Mouse (Mus musculus) urinary bladder, adult 18-20 months (tissue): ENCODE measurements around the gene Pln.

ENCODE experiments used
- DNase-seq, 2 experiments: peaks; one replicate each; pipeline ENCODE4 v3.0.0; 2022; ENCODE audit warnings: low spot score in 2 of 2, mixed read lengths in 2 of 2

The Pln gene

DNA sequence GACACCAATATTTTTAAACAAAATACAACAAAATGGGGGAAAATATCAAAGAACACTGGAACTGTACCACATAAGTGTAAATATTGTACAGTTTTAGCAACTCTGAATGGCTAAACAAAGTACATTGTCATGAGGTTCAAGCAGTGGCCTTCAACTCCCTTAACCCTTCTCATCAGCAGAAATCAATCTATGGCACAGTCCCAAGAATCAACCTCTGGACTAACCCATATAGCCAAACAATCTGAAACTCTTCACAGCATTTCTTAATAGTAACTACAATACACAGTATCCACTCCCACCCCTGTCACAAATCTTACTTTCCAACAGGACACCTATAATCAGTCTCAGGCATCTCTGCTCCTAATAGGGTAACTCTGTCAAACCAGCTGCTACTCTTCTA lies 26.8 kb downstream of the Pln start:
- DNase-seq: no peak

DNA sequence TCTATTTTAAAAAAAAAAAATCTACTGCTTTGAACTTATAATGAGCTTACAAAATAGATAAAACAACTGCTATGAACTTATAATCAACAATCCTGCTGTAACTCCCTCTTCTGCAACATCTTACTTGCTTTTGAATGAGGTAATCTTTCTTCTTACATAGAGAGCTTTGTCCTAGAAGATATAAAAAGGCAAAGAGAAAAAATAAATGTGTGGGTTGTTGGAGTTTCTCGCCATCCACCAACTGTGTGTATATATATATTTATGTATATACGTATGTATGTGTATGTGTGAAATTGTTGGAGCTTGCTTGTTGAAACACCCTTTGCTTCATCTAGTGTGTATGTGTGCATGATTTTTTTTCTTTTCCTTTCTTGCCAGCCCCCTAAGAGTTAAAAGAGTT lies 29.8 kb downstream of the Pln start:
- DNase-seq: no peak

DNA sequence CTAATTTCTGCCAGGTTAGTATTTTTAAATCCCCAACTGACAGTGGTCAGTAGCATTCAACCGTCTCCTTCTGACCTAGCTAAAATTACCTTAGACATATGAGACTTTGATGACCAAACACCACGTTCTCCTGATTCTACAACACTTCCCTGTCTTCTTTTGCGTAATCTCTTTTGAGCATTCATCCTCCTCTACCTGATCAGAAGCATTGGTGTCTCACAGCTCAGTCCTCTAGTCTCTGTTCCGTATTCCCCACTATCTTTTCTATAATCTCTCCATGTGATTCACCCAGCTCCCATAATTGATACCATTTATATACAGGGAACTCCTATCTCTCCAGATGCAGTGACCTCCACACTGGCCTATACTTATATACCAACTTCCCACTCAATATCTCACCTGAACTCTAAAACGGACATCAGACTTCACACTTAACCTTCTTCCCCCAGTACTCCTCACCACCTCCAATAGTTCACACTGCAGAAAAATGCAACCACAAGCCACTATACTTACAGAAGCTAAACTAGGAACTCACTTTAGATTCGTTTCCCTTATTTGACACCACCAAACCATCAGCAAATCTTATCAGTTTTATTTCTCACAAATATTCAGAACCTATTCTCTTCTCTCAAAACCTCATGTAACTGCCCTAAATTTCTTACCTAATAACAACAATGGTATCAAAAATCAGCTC lies 36.6 kb downstream of the Pln start:
- no peak for DNase-seq

DNA sequence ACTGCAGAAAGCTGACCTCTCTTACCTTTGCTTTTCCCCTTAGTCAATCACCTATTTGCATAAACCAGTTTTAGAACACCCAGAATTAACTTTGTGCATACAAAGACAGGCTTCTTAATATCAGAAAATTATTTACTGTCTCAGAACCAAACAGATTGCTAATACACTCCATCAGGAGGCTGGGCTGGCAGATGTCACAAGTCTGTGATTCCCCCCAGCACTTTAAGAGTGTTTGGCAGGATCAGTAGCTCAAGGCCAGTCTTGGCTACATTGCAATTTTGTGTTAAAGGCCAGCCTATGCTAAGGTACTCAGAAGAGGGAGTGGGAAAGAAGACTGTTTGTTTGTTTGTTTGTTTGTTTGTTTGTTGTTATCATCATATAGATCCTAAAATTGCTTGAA lies 39.6 kb downstream of the Pln start:
- no peak for DNase-seq

DNA sequence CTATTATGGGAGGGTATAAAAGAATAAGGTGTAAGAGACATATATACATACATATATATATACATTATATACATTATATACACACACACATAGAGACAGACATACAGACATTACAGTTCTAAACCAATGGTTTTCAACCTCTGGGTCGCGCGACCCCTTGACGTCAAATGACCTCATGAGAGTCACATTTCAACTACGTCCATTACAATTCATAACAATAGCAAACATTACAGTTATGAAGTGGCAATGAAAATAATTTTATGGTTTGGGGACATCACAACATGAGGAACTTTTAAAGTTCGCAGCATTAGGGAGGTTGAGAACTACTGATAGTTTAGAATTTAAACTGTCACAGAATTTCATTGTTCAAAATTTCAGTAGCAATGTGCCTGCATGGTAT lies 40.8 kb downstream of the Pln start:
- no peak for DNase-seq

DNA sequence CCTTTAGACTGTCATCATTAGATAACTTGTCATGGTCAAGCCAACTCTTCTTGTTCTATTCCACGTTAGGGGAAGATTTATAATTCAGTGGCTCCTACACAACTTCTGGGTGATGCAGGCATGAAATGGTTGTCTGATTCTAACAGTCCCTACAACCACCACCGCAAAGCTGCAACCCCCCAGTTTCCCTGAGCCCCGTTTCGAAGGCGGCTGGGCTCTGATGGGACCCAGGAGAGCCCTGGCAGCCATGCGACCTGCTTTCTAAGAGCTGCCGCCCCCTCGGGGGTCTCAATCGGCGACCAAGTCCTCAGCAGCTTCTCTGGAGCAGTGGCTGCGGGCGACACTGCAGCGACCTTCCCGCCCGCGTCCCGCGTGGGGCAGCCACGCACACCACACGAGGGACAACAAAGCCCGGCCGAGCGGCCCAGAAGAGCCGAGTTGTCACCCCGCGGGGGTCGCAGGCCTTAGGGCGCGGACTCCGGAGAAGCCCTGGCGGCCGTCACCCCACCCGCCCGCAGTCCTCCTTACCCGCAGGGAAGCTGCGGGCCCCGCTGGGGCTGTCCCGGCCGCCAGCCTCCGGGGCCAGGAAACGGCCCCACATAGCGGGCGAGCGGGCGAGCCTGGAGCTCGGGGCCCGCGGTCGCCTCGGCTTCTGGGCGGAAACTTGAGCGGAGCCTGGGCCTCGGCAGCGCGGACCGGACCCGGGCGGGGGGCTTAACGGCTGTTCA lies 41.7 kb downstream of the Pln start:
- no peak for DNase-seq

DNA sequence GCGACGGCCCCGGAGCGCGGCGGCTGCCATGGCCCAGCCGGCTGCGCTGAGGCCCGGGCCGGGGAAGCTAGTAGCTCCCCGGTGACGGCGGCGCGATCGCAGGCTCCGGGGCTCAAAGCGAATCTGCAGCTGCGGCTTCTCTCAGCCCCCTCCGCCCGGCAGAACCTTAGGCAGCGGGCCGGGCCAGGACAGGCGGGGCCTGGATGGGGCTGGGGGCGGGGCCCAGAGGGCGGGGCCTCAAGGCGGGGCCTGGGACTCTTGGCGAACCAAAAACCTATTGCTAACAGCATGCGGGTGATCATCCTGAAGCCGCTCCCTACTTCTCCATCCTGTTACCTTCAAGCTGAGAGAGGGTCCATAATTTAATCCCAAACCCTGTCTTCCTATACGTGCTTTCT lies 42.2 kb downstream of the Pln start, which contains the start of gene Cep85l:
Gene Cep85l, minus strand, starts transcription at position 239 of the 398 bp plus-strand sequence.
- DNase-seq: peak; percentile 65 to 81

DNA sequence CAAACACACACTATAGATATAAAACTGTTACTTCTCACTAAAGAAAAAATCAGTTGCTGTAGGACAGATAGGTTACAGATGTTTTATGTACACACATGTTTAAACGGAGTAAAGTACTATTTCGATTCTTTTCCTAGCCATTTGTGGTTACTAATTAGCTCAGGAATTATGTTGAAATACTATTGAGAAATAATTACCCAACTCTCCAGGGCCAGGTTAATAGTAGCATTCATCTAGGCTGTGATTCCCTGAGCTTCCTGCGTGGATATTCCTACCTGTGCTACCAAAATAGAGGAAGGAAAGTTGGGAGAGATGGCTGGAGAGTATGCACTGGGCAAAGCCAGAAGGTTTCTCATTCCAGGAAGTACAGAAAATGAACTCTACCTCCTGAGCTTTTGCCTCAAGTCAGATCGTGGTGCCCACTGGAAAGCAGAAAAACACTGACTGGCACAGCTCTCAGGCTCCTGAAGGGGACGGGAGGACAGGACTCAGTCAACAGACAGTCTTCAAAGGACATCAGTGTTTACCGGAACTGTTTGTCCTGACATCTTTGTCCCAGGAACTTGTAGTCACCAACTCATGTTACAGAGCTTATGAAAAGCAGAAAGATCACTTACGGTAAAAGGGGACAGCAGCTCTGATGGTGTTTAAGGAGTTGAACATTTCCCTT lies 45.4 kb downstream of the Pln start:
- DNase-seq: no peak

DNA sequence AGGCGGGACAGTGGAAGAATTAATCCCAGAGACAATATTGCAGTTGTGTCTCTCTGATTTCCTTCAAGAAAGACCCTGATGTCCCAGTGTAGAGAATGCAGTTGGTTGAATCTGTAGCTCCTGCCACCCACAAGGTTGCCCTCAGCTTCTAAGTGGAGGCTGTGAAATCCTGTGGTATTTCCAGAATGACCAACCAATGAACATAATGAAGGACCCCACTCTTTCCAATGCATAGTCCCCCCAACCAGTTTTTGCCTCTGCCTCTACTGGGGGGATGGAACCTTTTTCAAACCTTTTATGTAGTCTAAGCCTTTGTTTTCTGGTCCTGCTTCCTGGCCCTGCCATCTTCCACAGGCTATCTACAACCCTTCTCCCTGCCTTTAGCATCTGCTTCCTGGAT lies 47.4 kb downstream of the Pln start:
- DNase-seq: no peak

DNA sequence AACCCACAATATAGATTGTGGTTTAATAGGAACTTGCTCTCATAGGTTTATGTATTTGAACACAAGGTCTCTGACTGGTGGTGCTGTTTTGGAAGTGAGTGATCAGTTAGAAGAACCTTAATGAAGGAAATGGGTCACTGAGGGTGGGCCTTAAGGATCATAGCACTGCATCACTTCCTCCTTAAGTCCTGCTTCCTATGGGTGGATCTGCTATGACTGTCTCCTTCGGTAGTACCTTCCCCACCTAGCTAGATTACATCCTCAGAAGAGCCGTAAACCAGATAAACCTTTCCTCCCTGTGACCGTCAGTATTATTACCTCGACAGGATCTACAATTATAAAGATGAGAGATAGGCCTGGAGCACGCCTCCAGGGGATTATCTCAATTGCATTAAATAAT lies 48.0 kb downstream of the Pln start:
- DNase-seq: no peak

DNA sequence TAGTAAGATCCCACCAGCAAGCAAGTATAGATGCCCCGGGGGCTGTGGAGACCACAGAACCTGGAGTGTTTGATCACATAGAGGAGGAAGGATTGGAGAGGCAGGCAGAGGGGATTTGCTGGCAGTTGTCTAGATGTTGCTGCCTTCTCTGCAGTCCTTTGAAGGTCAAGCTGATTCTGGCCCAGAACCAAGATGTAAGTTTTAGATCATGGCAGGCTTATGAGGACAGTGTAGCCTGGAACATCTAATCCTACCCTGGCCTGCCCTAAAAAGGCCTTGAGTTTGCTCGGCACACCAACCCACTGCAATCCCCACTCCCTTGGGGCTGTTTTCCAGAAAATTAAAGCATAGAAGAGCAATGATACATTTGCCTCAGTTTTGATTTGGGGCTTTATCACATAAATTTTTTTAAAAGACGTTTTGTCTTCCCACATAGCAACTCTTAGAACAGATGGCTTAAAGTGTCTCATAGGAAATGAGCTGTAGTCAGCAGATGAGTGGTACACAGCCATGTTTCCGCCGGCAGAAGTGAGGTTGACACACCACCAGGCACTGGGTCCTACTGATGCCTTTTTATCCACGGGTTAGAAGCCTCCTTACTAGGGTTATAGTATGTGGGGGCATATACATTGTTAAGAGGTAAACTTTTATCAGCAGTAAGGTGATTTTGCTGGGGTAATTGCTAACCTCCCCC lies 50.9 kb downstream of the Pln start:
- DNase-seq: no peak

DNA sequence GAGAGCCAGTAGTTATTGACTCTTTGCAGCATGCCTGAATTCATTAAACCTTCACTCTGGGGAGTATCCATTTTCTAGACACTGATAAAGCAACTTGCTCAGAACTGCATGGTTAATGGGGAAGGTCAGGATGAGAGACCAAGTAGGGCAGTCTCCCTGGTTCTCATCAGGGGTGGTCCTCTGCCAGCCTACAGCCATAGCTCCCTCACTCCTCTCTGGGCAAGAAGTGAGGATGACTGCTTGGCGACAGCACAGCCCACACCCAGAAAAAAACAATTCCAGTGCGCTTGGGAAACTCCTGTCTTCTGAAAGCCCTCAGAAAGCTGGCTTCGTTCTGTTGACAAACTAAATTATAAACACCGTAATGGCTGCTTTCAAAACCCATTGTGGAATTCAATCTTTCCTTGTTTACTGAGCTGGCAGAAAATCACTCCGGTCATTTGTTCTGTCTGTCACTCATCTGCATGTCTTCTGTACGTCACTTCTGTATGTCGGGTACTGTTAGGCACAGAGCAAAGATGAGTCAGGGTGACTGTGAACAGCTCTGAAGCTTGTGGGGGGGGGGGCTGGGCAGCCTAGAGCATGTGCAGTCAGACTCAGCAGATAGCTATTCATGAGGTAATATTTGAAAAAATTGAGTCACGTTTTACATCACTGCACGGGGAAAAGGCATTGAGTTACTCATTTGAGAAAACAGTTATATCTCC lies 57.6 kb downstream of the Pln start:
- no peak for DNase-seq
